Mouse (Mus musculus): ENCODE data around the gene Pctp.
A peak's percentile ranks its signal among the peaks of the same experiment; 100 is the strongest.

Gene Pctp

GRCm38 (mm10) chr11:90002231-90002986, at the start of gene Pctp:
Gene Pctp, minus strand, starts transcription at chr11:90002894.
- DNase-seq (ENCODE audit: low spot score in 2 of 2), result peak; percentile 19 to 21

- no peak for DNase-seq (ENCODE audit: low spot score in 2 of 2)
Measured at GRCm38 (mm10) chr11:90050016-90050415, 47.3 kb upstream of the Pctp start.

GRCm38 (mm10) chr11:90047271-90047670, 44.6 kb upstream of the Pctp start:
- no peak for DNase-seq (ENCODE audit: low spot score in 2 of 2)

GRCm38 (mm10) chr11:90046211-90046610, 43.5 kb upstream of the Pctp start:
- no peak for DNase-seq (ENCODE audit: low spot score in 2 of 2)

- no peak for DNase-seq (ENCODE audit: low spot score in 2 of 2)
Measured at GRCm38 (mm10) chr11:90044459-90044858, 41.8 kb upstream of the Pctp start.

GRCm38 (mm10) chr11:90038022-90038421, 35.3 kb upstream of the Pctp start:
- peak; percentile 30 to 53 for DNase-seq (ENCODE audit: low spot score in 2 of 2)

- DNase-seq (ENCODE audit: low spot score in 2 of 2), result no peak
Measured at GRCm38 (mm10) chr11:90036416-90036815, 33.7 kb upstream of the Pctp start.

- DNase-seq (ENCODE audit: low spot score in 2 of 2), result no peak
Measured at GRCm38 (mm10) chr11:90035532-90035931, 32.8 kb upstream of the Pctp start.

- DNase-seq (ENCODE audit: low spot score in 2 of 2), result no peak
Measured at GRCm38 (mm10) chr11:90034646-90035045, 32.0 kb upstream of the Pctp start.

GRCm38 (mm10) chr11:90033442-90033841, 30.7 kb upstream of the Pctp start:
- DNase-seq (ENCODE audit: low spot score in 2 of 2), result no peak

GRCm38 (mm10) chr11:90032807-90033206, 30.1 kb upstream of the Pctp start:
- no peak for DNase-seq (ENCODE audit: low spot score in 2 of 2)

GRCm38 (mm10) chr11:90031076-90031475, 28.4 kb upstream of the Pctp start:
- no peak for DNase-seq (ENCODE audit: low spot score in 2 of 2)

- DNase-seq (ENCODE audit: low spot score in 2 of 2), result peak; percentile 30 to 45
Measured at GRCm38 (mm10) chr11:90030557-90030956, 27.9 kb upstream of the Pctp start.

GRCm38 (mm10) chr11:90029841-90030398, 27.2 kb upstream of the Pctp start, which contains the start of gene Tmem100:
Gene Tmem100, plus strand, starts transcription at chr11:90030348.
- DNase-seq (ENCODE audit: low spot score in 2 of 2), result no peak

GRCm38 (mm10) chr11:90029354-90029753, 26.7 kb upstream of the Pctp start:
- DNase-seq (ENCODE audit: low spot score in 2 of 2), result peak in 1 of 2 experiments; percentile 9

- DNase-seq (ENCODE audit: low spot score in 2 of 2), result no peak
Measured at GRCm38 (mm10) chr11:90028746-90029145, 26.1 kb upstream of the Pctp start.

- DNase-seq (ENCODE audit: low spot score in 2 of 2), result no peak
Measured at GRCm38 (mm10) chr11:90027216-90027615, 24.5 kb upstream of the Pctp start.

- no peak for DNase-seq (ENCODE audit: low spot score in 2 of 2)
Measured at GRCm38 (mm10) chr11:90026802-90027174, 24.1 kb upstream of the Pctp start.

- DNase-seq (ENCODE audit: low spot score in 2 of 2), result no peak
Measured at GRCm38 (mm10) chr11:90025891-90026801, 23.5 kb upstream of the Pctp start.

- DNase-seq (ENCODE audit: low spot score in 2 of 2), result peak in 1 of 2 experiments; percentile 46
Measured at GRCm38 (mm10) chr11:90019161-90019560, 16.5 kb upstream of the Pctp start.

- no peak for DNase-seq (ENCODE audit: low spot score in 2 of 2)
Measured at GRCm38 (mm10) chr11:90015281-90015680, 12.6 kb upstream of the Pctp start.

GRCm38 (mm10) chr11:90013657-90014056, 11.0 kb upstream of the Pctp start:
- no peak for DNase-seq (ENCODE audit: low spot score in 2 of 2)
